Mouse (Mus musculus): ENCODE measurements at regions not wholly inside any gene's neighbourhood (a gene's known extent, or its start where the extent isn't known, plus 50 kb on each side); places are given as distances from the start of the nearest gene placed in this dataset.
A peak's percentile ranks its signal among the peaks of the same experiment; 100 is the strongest.

- WGBS = 60% methylated on average over 8 of the region's 8 CpGs
- Histone ChIP-seq H3K4me3 (ENCODE audit: low read depth, low read length) (no peak overlapping the region), H3K4me1 (ENCODE audit: control insufficient read depth, insufficient read depth, low read length) (no peaks in the 10 kb centered on the region), H3K27ac (replicated peaks; ENCODE audit: low read depth, low read length) (no peak overlapping the region), H3K4me2 (ENCODE audit: low read depth, low read length) (no peak overlapping the region), H3K9ac (ENCODE audit: low read depth, low read length) (no peak overlapping the region), H3K9me3 (ENCODE audit: control insufficient read depth, low read length) (no peaks in the 10 kb centered on the region), H3K27me3 (replicated peaks; ENCODE audit: control insufficient read depth, insufficient read depth, low read length) (no peaks in the 10 kb centered on the region), H3K36me3 (ENCODE audit: control insufficient read depth, insufficient read depth, low read length) (no peaks in the 10 kb centered on the region)
- ATAC-seq (ENCODE audit: low read depth) (no peak), DNase-seq (ENCODE audit: low spot score) (no peak)
Observed at GRCm38 (mm10) chr16:78019605-78020285, 281.5 kb upstream of the Cxadr start.

GRCm38 (mm10) chr16:78015401-78015800, 285.9 kb upstream of the Cxadr start:
- Histone ChIP-seq H3K4me3 (ENCODE audit: low read depth, low read length) (no peak overlapping the region), H3K4me1 (ENCODE audit: control insufficient read depth, insufficient read depth, low read length) (no peaks in the 10 kb centered on the region), H3K36me3 (ENCODE audit: control insufficient read depth, insufficient read depth, low read length) (no peaks in the 10 kb centered on the region), H3K27ac (replicated peaks; ENCODE audit: low read depth, low read length) (no peak overlapping the region), H3K9me3 (ENCODE audit: control insufficient read depth, low read length) (no peaks in the 10 kb centered on the region), H3K4me2 (ENCODE audit: low read depth, low read length) (no peak overlapping the region), H3K27me3 (replicated peaks; ENCODE audit: control insufficient read depth, insufficient read depth, low read length) (no peaks in the 10 kb centered on the region), H3K9ac (ENCODE audit: low read depth, low read length) (no peak overlapping the region)
- 48% methylated on average over 2 of the region's 2 CpGs for WGBS
- no peak for ATAC-seq (ENCODE audit: low read depth)
- peak; percentile 32 for DNase-seq (ENCODE audit: low spot score)

GRCm38 (mm10) chr16:78013049-78013819, 288.1 kb upstream of the Cxadr start:
- Histone ChIP-seq H3K27me3 (replicated peaks; ENCODE audit: control insufficient read depth, insufficient read depth, low read length) (no peaks in the 10 kb centered on the region), H3K4me2 (ENCODE audit: low read depth, low read length) (no peak overlapping the region), H3K4me3 (ENCODE audit: low read depth, low read length) (no peak overlapping the region), H3K9ac (ENCODE audit: low read depth, low read length) (no peak overlapping the region), H3K36me3 (ENCODE audit: control insufficient read depth, insufficient read depth, low read length) (no peaks in the 10 kb centered on the region), H3K4me1 (ENCODE audit: control insufficient read depth, insufficient read depth, low read length) (no peaks in the 10 kb centered on the region), H3K9me3 (ENCODE audit: control insufficient read depth, low read length) (no peaks in the 10 kb centered on the region), H3K27ac (replicated peaks; ENCODE audit: low read depth, low read length) (no peak overlapping the region)
- DNase-seq (ENCODE audit: low spot score) = no peak
- no peak for ATAC-seq (ENCODE audit: low read depth)
- WGBS = 78% methylated on average over 5 of the region's 5 CpGs

GRCm38 (mm10) chr16:78004016-78004415, 297.3 kb upstream of the Cxadr start:
- Histone ChIP-seq H3K36me3 (ENCODE audit: control insufficient read depth, insufficient read depth, low read length) (no peaks in the 10 kb centered on the region), H3K4me3 (ENCODE audit: low read depth, low read length) (no peak overlapping the region), H3K9ac (ENCODE audit: low read depth, low read length) (no peak overlapping the region), H3K27me3 (replicated peaks; ENCODE audit: control insufficient read depth, insufficient read depth, low read length) (no peaks in the 10 kb centered on the region), H3K27ac (replicated peaks; ENCODE audit: low read depth, low read length) (no peak overlapping the region), H3K9me3 (ENCODE audit: control insufficient read depth, low read length) (no peaks in the 10 kb centered on the region), H3K4me2 (ENCODE audit: low read depth, low read length) (no peak overlapping the region), H3K4me1 (ENCODE audit: control insufficient read depth, insufficient read depth, low read length) (no peaks in the 10 kb centered on the region)
- no peak for ATAC-seq (ENCODE audit: low read depth)
- 72% methylated on average over 5 of the region's 5 CpGs for WGBS
- DNase-seq (ENCODE audit: low spot score) = no peak

- ATAC-seq (ENCODE audit: low read depth) = no peak
- no peaks in the 10 kb centered on the region for H3K27me3 ChIP-seq (replicated peaks; ENCODE audit: control insufficient read depth, insufficient read depth, low read length)
- H3K4me2 ChIP-seq (ENCODE audit: low read depth, low read length) = no peak overlapping the region
- no peak overlapping the region for H3K27ac ChIP-seq (replicated peaks; ENCODE audit: low read depth, low read length)
- H3K9ac ChIP-seq (ENCODE audit: low read depth, low read length) = no peak overlapping the region
- H3K9me3 ChIP-seq (ENCODE audit: control insufficient read depth, low read length) = peaks cover 4% of the 10 kb centered on the region; the same call in 1 of the 2 replicates
- DNase-seq (ENCODE audit: low spot score) = peak; percentile 26
- H3K36me3 ChIP-seq (ENCODE audit: control insufficient read depth, insufficient read depth, low read length) = no peaks in the 10 kb centered on the region
- H3K4me1 ChIP-seq (ENCODE audit: control insufficient read depth, insufficient read depth, low read length) = no peaks in the 10 kb centered on the region
- WGBS = 52% methylated on average over 4 of the region's 4 CpGs
- no peak overlapping the region for H3K4me3 ChIP-seq (ENCODE audit: low read depth, low read length)
Observed at GRCm38 (mm10) chr16:77992986-77993385, 308.3 kb upstream of the Cxadr start.

- Histone ChIP-seq H3K4me3 (ENCODE audit: low read depth, low read length) (no peak overlapping the region), H3K36me3 (ENCODE audit: control insufficient read depth, insufficient read depth, low read length) (no peaks in the 10 kb centered on the region), H3K27me3 (replicated peaks; ENCODE audit: control insufficient read depth, insufficient read depth, low read length) (no peaks in the 10 kb centered on the region), H3K9me3 (ENCODE audit: control insufficient read depth, low read length) (peaks cover 4% of the 10 kb centered on the region; the same call in 1 of the 2 replicates), H3K27ac (replicated peaks; ENCODE audit: low read depth, low read length) (peak overlapping the region; percentile 44), H3K4me2 (ENCODE audit: low read depth, low read length) (no peak overlapping the region), H3K4me1 (ENCODE audit: control insufficient read depth, insufficient read depth, low read length) (no peaks in the 10 kb centered on the region), H3K9ac (ENCODE audit: low read depth, low read length) (no peak overlapping the region)
- 47% methylated on average over 4 of the region's 4 CpGs for WGBS
- ATAC-seq (ENCODE audit: low read depth) (no peak), DNase-seq (ENCODE audit: low spot score) (peak; percentile 78)
Observed at GRCm38 (mm10) chr16:77989791-77990325, 311.4 kb upstream of the Cxadr start.

- Histone ChIP-seq H3K4me3 (ENCODE audit: low read depth, low read length) (no peak overlapping the region), H3K4me1 (ENCODE audit: control insufficient read depth, insufficient read depth, low read length) (no peaks in the 10 kb centered on the region), H3K36me3 (ENCODE audit: control insufficient read depth, insufficient read depth, low read length) (no peaks in the 10 kb centered on the region), H3K27ac (replicated peaks; ENCODE audit: low read depth, low read length) (no peak overlapping the region), H3K4me2 (ENCODE audit: low read depth, low read length) (no peak overlapping the region), H3K9ac (ENCODE audit: low read depth, low read length) (no peak overlapping the region), H3K9me3 (ENCODE audit: control insufficient read depth, low read length) (peaks cover 4% of the 10 kb centered on the region; the same call in 1 of the 2 replicates), H3K27me3 (replicated peaks; ENCODE audit: control insufficient read depth, insufficient read depth, low read length) (no peaks in the 10 kb centered on the region)
- no peak for DNase-seq (ENCODE audit: low spot score)
- no peak for ATAC-seq (ENCODE audit: low read depth)
- 96% methylated on average over 5 of the region's 5 CpGs for WGBS
Observed at GRCm38 (mm10) chr16:77989139-77989538, 312.1 kb upstream of the Cxadr start.

GRCm38 (mm10) chr16:77986884-77987529, 314.3 kb upstream of the Cxadr start:
- Histone ChIP-seq H3K9me3 (ENCODE audit: control insufficient read depth, low read length) (peaks cover 4% of the 10 kb centered on the region; the same call in 1 of the 2 replicates), H3K4me1 (ENCODE audit: control insufficient read depth, insufficient read depth, low read length) (no peaks in the 10 kb centered on the region), H3K4me2 (ENCODE audit: low read depth, low read length) (no peak overlapping the region), H3K36me3 (ENCODE audit: control insufficient read depth, insufficient read depth, low read length) (no peaks in the 10 kb centered on the region), H3K9ac (ENCODE audit: low read depth, low read length) (no peak overlapping the region), H3K4me3 (ENCODE audit: low read depth, low read length) (no peak overlapping the region), H3K27ac (replicated peaks; ENCODE audit: low read depth, low read length) (no peak overlapping the region; the same call in 1 of the 2 replicates), H3K27me3 (replicated peaks; ENCODE audit: control insufficient read depth, insufficient read depth, low read length) (no peaks in the 10 kb centered on the region)
- DNase-seq (ENCODE audit: low spot score) (peak; percentile 39), ATAC-seq (ENCODE audit: low read depth) (no peak)
- WGBS = 70% methylated on average over 10 of the region's 10 CpGs
